Mouse (Mus musculus) urinary bladder, adult 18-20 months (tissue): ENCODE measurements around the gene Ftsj1.
A peak's percentile ranks its signal among the peaks of the same experiment; 100 is the strongest.

ENCODE experiments used
- DNase-seq, 2 experiments: peaks; one replicate each; pipeline ENCODE4 v3.0.0; 2022; ENCODE audit warnings: low spot score in 2 of 2, mixed read lengths in 2 of 2

The Ftsj1 gene

DNA sequence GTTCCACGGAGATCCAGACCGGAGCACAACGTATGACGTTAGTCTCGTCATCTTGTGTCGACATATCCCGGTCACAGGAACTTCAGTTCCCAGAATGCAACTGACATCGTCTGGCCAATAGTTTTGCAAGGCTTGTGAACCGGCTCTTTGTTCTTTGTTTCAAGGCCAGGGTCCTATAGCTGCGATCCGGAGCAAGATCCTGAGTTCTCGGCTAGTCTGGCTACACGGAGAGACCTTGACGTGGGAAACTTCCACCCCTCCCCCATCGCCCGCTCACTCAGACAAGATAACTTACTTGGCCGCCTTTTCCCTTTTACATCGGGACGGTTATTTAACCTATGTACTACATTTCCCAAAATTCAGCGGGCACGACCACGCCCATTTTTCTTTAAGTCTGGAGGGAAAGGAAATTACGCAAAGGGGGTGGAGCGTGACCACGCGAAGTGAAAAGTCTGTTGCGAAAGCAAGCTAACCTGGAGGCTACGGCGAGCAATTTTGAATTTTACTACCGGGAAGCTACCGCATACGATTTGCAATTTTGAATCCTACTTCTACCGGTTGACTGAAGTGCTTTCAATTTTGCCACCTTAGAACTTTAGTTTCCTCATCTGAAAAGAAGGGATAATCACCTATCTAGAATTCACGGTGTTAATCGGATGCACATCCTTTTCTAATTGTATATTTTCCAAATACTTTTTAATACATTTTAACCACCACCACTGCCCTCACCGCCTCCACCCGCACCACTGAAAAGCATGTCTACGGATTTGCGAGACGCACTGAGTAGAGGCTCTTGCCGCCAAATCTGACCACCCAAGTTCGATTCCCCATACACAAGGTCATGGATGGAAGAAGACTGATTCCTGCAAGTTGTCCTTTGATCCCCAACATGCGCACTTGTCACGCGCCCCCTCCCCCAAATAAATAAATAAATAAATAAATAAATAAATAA lies at the start of gene Ftsj1:
TSS of gene Ftsj1 (minus strand) at position 73 of the 952 bp plus-strand sequence.
- DNase-seq, result peak; percentile 54 to 75

DNA sequence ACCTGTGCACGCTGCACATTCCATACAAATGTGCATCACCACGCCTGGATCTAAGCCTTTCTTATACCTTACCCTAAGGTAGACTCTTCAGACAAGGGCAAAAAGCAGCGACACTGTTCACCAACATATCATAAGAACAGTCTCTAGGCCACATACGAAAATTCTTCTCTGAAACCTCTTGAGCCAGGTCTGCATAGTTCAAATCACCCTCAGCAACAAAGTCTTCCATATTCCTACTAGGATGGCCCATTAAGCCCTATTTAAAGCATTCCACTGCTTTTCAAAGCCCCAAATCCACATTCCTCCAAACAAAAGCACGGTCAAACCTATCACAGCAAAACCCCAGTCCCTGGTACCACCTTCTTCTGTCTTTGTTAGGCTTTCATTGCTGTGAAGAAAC lies 36.4 kb upstream of the Ftsj1 start:
- no peak for DNase-seq

DNA sequence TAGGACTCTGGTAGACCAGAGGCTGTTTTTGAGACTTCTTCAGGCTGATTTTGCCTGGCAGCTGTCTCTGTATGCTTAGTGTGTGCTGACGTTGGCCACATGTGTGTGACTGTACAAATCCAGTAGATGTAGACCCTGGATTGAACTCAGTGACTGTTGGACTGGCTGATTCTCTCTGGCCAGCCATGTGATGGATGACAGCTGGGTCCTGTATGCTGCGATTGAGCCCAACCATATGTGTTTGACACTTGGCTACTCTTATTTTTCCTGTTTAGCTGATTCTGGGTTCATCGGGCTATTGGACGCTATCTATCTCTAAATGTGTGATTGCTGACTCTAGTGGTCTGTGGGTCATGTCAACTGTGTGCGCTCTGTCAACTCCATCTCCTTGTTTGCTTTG lies 21.9 kb upstream of the Ftsj1 start:
- DNase-seq, result no peak

DNA sequence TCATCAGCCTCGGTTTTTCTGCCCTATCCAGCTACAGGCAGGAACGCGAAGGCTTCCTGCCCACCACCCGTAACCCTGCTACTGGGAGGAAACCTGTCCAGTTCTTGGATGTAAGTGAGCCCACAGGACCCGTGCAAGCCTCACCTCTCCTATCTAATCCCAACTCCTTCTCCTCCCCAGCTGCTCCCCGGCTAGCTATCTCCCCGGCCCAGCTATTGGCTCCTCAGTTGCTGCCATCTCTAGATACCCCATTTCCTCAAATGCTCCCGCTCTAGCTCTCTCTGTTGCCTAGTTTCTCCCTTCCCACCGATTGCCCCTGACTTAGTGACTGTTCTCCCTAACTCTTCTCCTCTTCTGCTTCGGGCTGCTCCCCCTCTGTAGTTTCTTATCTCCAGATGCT lies 19.8 kb upstream of the Ftsj1 start:
- no peak for DNase-seq

DNA sequence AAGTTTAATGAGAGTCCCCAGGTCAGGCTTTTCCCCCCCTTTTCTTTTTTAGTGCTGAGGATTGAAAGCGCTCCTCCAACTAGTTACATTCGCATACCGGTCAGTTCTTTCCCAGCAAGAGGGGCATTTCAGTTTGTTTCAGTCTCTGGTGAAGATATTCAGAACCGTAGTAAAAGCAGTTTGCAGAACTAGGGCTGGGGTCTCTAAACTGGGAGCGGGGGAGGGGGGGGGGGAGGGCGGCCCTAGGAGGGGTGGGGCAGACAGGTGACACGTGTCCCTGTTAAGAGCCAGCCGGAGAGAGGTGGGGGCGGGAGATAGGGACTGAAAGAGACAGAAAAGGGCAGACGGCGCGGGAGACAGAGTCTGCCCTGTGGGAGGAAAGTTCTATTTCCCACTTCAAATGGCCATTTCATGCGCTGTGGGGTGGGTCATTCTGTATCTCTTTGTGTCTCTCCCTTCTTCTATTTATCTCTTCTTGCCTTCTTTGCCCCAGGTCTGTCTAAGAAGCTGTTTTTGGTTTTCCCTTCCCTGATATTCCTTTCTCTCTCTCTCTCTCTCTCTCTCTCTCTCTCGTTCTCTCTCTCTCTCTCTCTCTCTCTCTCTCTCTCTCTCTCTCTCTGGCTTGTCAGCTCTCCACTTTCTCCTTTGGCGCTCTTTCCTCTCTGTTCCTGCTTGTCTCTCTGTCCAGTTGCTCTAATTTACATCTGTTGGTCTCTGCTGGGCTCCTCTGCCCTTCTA lies 19.0 kb upstream of the Ftsj1 start, which contains the start of gene Slc38a5:
TSS of gene Slc38a5 (plus strand) at position 51 of the 738 bp plus-strand sequence.
- DNase-seq, result no peak

DNA sequence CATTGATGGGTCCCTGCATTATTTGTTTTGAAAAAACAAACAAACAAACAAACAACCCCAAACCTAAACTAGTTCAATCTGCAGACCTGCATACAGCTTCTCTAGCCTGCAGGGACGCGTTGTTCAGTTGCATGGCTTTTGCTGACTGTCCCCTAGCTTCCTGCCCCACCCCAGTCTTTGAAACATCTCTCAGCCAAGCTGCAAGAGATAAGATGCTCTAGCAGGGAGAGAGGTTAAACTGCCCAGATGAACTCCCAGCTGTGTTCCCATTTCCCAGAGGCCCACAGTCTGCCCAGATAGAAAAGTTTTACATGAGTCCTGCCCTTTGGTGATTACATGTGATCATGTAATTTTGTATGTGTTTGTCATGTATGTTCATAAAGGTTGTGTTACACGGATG lies 12.0 kb upstream of the Ftsj1 start:
- DNase-seq, result no peak

DNA sequence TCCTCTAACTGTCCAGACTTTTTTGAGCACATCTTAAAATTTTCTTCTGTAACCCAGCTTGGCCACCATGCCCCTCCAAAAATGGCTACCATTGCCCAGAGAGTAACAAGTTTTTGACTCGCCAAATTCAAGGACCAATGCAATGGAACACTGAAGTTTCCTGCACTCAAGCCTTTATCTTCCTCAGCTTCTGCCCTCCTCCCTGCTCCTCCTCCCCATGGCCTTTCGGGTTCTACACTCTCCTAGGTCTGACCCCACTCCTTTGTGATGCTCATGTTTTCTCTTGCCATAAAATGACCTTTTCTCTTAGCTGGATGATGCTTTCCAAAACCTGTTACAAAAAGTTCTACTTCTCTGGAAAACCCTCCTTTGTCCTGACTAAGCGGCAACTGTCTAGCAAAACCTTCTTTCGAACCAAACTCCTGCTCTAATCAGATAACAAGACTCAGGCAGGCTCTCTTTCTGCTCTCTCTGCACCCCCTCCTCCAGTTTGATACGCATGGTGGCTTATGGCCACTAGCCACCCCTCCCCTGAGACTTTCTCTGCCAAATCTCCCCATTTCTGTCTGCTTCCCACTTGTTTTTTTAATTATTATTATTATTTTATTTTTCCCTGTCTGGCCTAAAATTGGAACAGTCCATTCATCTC lies 11.1 kb upstream of the Ftsj1 start:
- no peak for DNase-seq

DNA sequence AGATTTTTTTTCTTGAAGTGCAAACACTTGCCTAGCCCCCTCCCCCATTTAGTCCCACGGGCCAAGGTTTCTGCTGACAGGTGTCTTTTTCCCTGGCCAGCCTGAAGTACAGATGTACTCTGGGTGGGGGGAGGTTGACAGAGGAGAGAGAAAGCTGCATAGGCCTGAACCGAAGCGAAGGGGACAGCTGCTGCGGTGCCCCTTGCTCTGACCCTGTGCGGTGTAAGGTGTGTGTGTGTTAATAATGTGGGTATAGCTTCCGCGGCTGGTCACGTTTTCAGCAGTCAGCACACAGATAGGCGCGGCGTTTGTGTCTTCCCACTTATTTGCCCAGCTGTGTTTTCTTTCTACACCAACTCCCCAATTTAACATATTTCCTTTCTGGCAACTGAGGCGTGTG lies 7.3 kb upstream of the Ftsj1 start:
- DNase-seq, result no peak

DNA sequence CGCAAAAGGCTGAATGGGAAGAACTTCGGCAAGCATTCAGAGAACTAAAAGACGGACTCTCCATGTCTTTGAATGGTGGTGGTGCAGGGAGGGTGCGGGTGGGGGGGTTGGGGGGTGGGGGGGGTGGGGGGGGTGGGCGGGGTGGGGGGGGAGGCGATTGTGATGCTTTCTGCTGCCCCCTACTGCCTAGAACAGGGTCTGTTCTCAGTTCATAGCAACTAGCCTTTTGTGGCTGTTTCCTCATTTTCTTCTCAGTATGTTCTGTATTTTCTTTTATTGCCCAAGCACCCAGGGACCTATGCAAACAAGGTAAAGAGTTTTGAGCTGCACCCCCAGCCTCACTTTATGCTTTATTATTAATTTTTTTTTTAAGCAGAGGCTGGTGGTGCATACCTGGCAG lies 3.6 kb upstream of the Ftsj1 start:
- DNase-seq, result no peak

DNA sequence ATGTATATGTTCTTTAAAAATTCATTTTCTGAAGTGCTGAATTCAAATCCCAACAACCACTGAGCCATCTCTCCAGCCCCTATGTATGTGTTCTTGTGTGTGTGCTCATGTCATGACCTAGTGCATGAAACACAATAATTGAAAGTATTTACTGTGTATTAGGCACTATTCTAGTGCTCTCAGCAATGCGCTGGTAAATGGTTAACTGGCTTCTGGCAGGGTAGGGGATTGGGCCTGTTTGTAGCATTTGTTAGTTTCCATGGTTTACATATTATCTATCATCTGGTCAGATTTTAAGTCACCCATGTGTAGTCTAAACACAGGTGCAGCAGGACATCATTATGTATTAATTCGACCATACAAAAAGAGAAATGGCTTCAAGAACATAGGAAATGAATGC lies 1.5 kb upstream of the Ftsj1 start:
- DNase-seq, result no peak

DNA sequence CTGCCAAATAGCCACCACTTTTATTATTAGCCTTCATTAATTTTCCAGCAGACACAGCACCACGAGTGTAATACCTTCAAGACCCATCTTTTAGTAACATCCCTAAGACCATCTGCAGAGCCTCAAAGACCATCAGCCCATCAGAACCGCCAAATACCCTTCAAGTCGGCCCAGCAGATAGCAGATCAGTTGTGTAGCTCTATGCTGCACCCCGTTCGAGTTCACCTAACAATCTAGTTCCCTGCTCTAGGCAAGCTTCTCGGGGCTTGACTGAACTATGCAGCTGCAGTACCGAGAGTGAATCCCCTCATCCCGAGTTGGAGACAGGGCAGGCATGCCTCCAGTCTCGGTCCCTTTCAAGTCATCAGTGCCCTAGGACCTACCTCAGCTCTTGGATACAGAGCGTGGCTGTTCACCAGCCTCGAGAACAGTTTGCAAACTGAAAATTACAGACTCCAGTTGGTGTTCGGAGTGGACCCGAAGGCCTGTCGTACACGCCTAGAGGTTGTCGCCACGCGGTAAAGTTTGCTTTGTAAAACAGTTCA lies 345 bp downstream of the Ftsj1 start:
- no peak for DNase-seq

DNA sequence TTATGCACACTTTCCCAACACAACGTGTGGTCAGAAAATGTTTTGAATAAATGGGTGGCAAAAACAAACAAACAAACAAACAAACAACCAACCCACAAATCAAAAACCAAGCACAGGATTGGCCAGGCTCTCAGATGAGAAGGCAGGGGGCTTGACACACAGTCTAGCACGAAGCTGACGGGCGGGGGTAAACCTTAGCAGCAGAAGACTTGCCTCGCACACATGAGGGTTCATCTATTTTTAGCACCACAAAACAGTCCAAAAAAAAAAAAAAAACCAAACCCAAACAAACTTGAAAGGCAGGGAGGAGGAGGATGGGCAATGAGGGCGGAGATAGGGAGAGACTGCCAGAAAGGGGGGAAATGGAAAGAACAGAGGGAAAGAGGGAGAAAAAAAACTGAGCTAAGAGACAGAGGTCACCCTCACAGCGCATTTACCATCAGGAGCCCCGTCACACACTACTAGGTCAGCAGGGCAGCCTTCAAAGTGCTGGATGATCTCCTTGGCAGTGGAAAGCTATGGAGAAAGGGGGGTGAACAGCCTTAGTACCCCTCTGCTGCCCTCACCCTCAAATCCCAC lies 3.6 kb downstream of the Ftsj1 start:
- DNase-seq, result no peak

DNA sequence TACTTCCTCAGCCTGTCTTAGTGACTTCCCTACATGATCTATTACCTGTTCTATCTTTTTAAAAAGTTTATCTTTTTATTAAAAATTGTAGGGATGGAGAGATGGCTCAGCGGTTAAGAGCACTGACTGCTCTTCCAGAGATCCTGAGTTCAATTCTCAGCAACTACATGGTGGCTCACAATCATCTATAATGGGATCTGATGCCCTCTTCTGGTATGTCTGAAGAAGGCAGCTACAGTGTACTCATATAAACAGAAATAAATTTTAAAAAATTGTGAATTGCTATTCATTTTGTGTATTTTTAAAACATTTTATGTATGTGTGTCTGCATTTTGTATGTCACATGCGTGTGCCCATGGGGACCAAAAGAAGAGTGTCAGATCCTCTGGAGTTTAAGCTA lies 4.5 kb downstream of the Ftsj1 start:
- DNase-seq, result no peak

DNA sequence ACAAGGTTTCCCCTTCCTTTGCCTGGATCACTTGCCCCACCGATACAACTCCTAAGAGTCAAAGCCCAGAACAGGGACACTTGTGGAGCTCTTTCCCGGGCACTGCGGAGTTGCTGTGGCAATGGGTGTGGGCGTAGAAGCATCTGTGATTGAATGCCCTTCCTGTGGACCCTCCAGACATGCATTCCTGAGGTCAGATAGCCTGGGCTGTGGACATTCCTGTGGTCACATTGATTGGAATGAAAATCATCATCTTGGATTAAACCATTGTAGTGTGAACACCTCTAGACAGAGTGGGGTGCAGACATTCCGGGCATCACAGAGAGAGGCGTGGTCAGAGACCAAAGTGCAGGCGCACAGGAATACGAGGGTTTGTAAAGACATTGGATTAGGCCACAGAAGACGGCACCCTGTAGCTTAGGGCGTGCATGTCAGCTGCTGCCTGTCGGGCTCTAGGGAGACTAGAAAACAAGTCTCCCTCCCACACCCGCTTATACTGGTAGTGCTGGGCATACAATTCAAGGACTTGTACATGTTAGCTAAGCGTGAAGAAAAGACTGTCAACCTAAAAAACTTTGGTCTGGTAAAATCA lies 13.3 kb downstream of the Ftsj1 start:
- no peak for DNase-seq

DNA sequence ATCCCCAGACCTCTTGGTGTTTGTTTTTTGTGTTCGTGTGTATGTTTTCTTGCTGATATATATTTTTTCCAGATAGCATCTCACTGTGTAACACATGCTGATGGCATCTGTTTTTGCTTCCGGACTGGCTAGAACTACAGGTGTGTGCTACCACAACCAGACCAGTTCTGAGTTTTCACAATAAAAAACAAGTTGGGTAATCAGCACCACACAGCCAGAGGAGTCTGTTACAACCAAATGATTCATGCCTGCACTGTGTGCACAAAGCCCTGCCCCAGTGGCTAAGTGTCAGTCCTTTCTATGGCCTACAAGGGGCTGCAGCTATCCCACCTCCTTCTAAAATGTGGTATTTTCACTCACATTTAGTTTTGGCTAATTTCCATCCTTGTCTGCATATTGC lies 15.5 kb downstream of the Ftsj1 start:
- no peak for DNase-seq

DNA sequence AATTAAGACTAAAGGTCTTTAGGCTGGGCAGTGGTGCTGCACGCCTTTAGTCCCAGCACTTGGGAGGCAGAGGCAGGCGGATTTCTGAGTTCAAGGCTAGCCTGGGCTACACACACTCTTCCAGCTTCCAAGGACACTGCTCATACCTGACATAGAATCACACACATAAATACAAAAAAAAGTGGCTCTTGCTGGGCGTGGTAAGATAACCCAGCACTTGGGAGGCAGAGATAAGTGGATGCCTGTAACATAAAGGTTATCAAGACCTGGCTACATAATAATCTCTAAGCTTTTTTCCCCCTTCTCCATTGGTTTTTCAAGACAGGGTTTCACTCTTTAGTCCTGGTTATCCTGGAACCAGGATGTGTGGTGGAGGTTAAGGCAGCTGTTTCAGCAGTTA lies 18.6 kb downstream of the Ftsj1 start:
- no peak for DNase-seq

DNA sequence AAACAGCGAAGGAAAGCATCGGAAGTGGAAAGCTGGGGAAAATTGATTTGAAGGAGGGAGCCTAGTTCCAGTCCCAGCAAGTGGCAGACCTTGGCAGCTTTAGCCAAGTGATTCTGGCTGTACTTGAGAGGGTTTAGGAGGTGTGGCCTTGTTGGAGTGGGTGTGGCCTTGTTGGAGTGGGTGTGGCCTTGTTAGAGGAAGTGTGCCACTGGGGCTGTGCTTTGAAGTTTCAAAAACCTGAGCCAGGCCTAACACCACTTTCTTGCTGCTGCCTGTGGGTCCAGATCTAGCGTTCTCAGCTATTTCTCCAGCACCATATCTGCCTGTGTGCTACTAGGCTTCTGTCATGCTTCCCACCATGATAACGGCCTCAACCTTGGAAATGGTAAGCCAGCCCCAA lies 21.9 kb downstream of the Ftsj1 start:
- no peak for DNase-seq

DNA sequence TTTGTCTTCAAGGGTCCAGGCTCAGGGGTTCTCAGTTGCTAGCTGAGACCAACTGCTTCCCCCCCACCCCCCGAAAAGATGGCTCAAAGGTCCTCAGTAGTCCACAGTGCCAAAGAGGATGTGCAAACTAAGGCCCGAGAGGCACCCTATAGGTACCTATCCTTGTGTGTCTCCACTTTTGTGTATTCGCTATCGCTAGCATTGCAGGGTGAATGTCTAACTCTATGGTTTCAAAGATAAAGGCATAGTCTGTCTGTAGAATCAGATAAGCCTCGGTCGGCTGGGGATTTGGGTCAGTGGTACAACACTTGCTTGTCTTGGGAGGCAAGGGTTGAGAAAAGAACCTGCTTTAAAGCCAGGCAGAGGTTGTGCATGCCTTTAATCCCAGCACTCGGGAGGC lies 28.7 kb downstream of the Ftsj1 start:
- no peak for DNase-seq

DNA sequence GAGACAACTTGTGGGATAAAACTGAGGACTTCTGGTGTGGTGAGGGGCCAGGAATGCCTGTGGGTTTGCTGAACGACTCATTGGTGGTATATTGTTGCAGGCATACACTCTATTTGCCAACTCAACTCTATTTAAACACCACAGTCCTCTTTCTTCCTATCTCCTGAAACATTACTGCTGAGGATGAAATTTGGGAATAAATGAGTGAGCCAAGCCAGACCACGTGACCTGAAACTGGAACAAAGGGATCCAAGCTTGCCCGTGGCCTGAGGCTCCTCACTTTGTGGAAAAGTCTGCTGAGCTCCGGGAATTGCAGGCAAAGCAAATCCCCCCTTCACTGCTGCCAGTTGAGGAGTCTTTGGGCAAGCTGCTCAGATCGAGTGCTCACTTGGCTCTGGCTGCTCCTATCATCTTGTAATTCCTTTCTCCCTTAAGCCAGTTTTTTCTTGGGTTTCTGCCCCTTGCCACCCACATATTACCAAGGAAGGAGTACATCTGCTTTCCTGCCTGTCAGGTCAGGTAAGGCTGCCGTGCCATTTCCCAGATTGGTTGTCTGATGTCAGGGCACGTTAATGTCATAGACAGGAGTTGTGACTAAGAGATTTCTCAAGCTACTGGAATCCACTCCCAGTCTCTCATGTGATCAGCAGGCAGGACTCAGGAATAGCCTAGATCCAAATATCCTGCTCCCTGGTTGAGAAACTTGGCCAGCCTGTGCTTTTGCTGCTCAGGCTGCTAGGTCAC lies 29.4 kb downstream of the Ftsj1 start:
- DNase-seq, result no peak

DNA sequence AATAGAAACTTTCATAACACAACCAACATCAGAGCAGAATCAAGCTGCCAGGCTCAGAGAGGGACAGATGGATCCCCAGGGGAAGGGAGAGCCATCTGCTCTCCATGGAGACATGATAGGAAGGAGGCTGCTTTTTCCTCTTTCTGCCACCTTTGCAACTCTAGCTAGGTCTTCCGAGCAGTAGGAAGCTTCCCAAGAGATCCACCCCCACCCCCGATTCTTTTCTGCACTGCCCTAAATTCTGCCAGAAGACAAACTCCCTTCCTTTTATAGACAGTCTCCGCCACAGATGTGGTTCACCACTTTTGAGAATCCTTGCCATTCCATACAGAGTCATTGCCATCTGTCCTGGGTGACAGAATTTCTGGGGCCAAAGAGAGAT lies 29.9 kb downstream of the Ftsj1 start:
- no peak for DNase-seq

DNA sequence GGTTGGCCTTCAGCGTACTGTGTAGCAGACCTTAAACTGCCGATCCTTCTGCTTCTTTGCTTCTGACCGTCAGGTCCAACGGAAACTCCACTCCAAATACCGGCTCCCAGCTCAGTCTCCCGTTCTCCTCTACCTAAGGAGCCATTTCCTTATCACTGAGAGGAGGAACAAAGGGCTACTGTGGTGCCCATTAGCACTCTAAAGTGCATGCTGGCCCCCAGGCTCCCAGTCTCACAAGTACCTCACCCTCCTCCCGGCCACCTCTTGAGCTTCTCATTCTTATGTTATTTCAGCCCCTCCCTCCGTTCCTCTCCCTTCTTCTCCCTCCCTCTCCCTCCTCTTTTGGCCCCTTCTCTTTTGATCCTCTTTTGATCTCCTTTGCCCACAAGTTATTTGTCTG lies 32.6 kb downstream of the Ftsj1 start:
- no peak for DNase-seq
